Mouse (Mus musculus) ES-CJ7 (cell line): ENCODE results near the gene Rundc3a.
"Not testable (repeated sequence)": the region's sequence is repeated elsewhere in the genome, so short reads cannot be mapped to it uniquely, and the experiment has no call there.

ENCODE experiments used
- DNase-seq: peaks from one replicate; pipeline ENCODE4 v3.0.0; 2011; ENCODE audit warnings: low read depth, low spot score

Gene Rundc3a

GRCm38 (mm10) chr11:102408344-102408876, 15.2 kb downstream of the Rundc3a start:
- peak; percentile 100 for DNase-seq

GRCm38 (mm10) chr11:102408888-102409794, 15.9 kb downstream of the Rundc3a start:
- no peak for DNase-seq

- DNase-seq = no peak
Observed at GRCm38 (mm10) chr11:102409795-102410330, 16.7 kb downstream of the Rundc3a start.

DNA sequence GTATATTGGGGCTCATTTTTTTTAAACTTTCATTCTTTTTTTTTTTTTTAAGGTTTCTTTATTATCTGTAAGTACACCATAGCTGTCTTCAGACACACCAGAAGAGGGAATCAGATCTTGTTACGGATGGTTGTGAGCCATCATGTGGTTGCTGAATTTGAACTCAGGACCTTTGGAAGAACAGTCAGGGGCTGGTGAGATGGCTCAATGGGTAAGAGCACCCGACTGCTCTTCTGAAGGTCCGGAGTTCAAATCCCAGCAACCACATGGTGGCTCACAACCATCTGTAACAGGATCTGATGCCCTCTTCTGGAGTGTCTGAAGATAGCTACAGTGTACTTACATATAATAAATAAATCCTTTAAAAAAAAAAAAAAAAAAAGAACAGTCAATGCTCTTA, 17.1 kb downstream of the Rundc3a start:
- DNase-seq = not testable (repeated sequence)

DNA sequence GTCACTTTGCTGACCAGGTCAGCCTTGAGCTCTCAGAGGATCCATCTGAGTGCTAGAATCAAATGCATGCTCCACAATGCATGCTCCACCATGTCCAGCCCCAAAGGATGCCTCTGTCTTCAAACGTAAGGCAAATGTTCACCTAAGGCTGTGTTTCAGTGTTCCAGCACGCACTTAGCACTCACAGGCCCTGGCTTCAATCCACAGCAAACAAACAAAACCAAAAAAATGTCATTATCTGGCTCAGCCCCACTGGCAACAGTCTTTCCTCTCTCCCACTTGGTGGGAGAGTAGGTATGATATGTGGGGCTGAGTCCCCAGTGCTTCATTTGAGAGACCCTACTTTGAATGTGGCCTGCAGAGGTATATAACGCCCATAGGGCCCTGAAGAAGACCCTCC, 17.9 kb downstream of the Rundc3a start:
- DNase-seq = no peak

DNA sequence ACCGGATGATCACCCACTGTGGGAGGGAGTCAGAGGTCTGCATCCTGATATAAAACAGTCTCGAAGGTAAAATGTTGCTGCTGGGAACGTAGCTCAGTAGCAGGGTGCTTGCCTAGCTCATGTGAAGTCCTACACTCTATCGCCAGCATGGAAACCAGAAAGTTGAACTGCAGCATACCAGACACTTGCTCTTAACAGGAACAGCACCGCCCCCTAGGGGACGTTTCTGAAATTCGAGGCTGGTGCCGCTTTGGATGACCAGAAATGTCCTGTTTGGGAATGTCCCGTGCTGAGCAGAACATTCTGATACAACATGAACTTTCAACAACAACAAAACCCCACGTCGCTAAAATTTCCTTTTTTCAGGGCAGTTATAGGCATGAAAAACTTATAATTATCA, 18.5 kb downstream of the Rundc3a start:
- DNase-seq = peak; percentile 93

DNA sequence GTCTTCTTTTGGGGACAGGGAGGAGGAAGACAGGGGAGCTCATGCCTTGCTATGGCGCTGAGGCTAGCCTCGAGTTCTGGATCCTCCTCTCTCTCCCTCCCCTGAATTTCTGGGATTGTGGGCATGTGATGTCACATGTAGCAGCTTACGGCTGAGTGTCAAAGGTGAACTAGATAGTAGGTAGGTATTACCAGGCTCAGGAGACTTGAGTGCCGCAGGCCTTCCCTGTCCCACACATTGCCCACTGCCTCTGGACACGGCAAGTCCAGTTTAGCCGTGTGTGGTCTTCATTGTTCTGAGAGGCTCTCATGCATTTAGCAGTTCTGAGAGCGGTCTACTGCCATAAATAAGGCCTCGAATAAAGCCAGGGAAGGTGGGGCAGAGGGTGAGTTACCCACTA, 19.9 kb downstream of the Rundc3a start:
- no peak for DNase-seq

- DNase-seq = no peak
Observed at GRCm38 (mm10) chr11:102415034-102415802, 22.0 kb downstream of the Rundc3a start.

GRCm38 (mm10) chr11:102417160-102417559, 24.0 kb downstream of the Rundc3a start:
- DNase-seq = no peak

- DNase-seq = no peak
Observed at GRCm38 (mm10) chr11:102418887-102419286, 25.7 kb downstream of the Rundc3a start.

- no peak for DNase-seq
Observed at GRCm38 (mm10) chr11:102421559-102421958, 28.4 kb downstream of the Rundc3a start.

- no peak for DNase-seq
Observed at GRCm38 (mm10) chr11:102424666-102425065, 31.5 kb downstream of the Rundc3a start.

GRCm38 (mm10) chr11:102425555-102426316, 32.5 kb downstream of the Rundc3a start:
- no peak for DNase-seq

DNA sequence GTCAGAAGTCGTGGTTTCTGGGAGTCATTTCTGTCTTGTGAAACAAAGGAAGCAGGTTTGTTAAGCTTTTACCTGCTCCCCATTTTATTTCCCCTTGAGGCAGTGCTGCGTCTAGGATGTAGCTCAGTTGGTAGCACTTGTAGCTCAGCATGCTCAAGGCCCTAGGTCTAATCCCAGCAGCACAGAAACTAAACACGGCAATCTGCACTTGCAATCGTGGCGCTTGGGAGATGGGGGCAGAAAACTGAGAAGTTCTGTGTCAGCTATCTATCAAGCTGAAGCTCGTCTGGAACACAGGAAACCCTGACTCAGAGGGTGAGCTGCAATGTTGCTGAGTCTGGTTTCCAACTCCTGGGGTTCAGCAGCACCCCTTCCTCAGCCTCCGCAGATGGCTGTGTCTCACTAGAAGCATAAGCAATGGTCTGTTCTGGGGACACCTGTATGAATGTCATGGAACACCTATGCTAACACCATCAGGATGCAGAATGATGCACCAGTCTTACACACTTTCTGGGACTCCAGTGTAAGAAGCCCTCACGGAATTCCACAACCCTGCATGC, 35.9 kb downstream of the Rundc3a start:
- DNase-seq = no peak

GRCm38 (mm10) chr11:102429551-102429950, 36.3 kb downstream of the Rundc3a start:
- DNase-seq = no peak

DNA sequence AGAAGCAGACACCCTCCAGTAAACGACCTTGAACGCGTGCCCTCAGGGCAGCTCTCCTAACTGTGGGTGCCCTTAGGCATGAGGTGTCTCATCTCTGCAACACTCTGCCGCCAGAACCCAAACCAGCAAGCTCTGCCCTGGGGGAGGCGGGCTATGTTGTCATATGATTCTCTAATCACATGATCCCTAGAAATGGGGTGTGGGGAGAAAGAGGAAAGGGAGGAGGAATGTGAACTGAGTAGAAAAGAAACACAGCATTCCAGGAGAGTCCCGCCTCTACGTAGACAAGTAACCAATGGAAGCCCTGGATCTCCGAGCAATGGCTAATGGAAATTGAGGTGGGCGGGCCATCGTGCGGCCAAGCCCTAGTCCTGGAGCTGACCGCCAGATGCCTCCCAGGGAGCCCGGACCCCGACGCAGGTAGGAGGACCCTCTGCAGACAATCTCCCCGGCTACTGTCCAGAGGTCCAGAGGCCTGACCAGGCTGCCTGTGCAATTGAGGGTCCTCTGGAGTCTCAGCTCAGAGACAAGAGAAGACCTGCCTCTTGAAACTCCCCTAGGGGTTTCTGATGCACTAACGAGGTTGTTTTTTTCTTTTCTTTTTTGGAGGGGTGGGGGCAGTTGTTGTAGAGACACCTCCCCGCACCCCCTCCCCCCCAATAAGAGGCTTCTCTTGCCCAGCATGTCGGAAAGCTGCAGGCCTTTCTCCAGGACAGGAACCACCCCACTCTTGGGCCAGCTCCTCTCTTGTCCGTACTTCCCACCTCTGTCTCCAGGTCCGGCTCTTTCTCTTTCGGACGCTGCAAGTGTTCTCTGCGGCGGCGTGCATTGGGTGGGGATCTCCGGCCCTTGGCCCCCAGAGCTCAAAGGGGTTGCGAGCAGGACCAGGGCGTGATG, 37.2 kb downstream of the Rundc3a start, which contains the start of gene Grn:
TSS of gene Grn (plus strand) at position 195 of the 897 bp plus-strand sequence.
- DNase-seq = peak; percentile 97

- DNase-seq = peak; percentile 90
Observed at GRCm38 (mm10) chr11:102431018-102431645, 37.9 kb downstream of the Rundc3a start.

- no peak for DNase-seq
Observed at GRCm38 (mm10) chr11:102431728-102432114, 38.5 kb downstream of the Rundc3a start.

DNA sequence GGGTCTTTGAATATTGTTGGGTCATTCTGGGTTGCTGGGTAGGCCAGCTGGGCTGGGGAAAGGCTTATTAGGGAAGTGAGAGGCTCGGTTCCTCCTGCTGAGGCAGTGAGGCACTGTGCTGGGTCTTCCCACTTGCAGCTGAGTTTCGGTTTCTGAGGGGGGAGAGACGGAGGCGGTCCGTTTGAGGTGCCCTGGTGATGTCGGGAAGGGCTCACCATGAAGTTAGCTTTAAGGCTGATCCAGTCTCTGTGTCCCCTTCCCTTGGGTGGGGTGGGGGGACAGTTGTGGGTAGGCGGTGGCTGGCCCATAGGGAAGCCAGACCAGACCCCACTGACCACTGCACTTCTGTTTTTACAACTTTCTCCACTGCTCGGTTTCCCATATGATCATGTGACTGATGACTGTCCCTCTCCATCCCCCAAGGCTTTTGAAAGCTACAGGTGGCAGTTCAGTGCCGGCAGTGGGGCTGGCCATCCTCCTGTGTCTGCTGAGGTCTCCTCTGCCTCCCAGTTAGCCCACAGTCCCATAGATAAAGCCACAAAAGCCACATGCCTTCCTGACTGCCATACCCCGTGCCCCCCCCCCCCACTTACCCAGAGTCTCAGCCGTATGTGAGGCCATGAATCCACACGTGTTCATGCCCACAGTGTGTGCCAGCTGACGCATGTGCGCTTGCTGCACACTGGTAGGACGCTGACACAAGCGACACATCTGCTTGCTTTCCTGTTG, 39.1 kb downstream of the Rundc3a start:
- no peak for DNase-seq
